Mouse (Mus musculus): ENCODE data around the gene Gpatch8. TPM values are rescaled to one million over a fixed set of nuclear protein-coding genes. Genes with fewer than 3 reads are reported as not detected.

Gene Gpatch8
- 10 to 100 TPM in 1 of 2 experiments, under 1 TPM in 1; 0.87 to 13.3 TPM for polyA plus RNA-seq (2012; fragmentation: generic; extraction: Trizol)

DNA sequence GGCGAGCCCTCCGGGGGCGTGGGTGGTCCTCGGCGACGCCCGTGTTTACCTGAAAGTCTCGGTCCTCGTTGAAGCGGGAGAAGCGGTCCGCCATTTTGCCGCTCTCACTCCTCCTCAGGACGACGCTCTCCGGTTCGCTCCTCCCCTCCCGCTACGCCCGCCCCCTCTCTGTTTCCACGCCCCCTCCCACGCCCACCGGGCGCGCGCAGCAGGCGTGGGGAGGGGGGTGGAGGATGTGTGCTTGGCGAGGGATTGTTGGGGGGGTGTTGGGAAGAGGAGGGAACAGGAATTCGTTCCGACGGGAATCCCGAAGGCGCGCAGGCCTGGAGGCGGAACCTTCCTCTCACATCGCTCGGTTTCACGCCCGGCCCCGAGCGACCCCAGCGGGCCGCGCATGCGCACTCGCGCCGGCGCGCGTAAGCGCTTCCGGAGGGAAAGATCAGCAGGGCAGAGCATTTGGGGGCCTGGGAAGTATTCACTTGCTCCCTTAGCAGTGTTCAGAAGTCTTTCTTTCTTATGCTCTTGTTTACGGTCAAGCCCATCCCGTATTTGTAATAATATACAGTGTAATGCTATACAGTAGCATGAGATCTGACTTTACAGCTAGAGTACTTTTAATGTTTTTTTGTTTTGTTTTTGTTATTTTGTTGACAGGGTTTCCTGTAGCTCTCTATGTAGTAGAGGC is at the start of gene Gpatch8:
Gene Gpatch8 (minus strand): TSS at position 362 of the 685 bp plus-strand sequence.

DNA sequence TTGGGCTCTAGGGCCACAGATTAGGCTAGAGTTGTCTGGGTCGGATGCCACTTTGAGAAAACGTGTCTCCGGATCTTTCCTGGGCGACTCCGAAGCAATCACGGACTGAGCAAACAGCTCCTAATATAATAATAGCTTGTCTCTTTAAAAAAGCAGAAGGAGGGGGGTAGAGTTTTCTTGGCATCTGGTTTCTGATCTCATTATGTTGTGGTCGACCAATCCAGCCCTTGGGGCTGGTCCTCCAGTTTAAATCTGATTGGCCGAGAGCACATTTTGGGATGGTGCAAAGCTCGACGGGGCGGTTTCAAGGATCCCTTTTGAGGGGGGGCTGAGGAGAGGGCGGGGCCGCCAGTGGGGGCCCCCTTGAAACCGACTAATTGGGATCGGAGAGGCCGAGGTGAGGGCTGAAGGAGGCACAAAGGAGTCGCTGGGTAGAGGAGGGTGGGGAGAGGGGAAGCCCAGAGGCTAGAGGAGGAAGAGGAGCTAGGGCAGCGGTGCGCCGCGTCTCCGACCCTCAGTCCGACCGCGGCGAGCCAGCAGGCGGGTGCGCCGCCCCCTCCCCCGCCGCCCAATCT is 47.9 kb upstream of the Gpatch8 start, which contains the start of gene Fzd2:
Gene Fzd2 (plus strand): TSS at position 387 of the 575 bp plus-strand sequence.

DNA sequence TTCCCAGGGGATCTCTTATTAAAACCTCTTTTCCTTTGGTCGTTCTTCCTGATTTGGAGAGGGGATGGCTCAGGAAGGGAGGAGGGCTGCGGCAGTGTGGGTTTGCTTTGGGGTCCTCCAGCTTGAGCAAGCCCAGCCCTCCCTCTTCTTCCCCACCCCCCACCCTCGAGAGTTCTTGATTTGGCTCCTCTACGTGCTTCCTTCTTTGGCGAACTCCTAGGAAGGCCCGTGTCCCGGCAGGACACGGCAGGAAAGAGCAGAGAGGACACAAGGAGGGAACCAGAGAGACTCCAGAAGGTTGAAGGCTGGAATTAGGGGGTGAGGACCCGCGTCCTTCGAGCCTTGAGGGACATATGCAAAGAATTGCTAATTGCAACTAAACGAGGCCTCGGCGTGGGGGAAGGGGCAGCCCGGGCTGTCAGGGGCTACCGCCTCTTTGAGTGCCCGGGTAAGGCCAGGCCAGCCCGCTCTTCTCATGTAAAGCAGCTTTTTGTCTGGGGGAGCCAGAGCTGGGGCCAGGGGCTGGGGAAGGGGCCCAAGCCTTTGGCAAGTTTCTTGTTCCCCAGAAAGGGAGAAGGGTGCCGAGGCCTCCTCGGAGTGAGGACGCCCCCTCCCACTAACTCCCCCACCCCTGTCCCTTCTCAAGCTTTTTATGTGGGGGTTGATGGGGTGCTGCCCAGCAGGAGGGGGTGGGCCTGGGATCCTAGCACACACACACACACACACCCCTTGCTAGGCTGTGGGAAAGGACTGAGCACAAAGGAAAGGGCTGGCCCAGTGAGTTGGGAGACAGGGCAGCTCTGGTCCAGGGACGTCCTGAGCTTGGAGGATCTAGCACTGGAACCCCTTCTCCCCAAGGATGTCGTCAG is 23.2 kb upstream of the Gpatch8 start, which contains the start of gene Gm11627:
Gene Gm11627 (minus strand): TSS at position 297 of the 869 bp plus-strand sequence.

DNA sequence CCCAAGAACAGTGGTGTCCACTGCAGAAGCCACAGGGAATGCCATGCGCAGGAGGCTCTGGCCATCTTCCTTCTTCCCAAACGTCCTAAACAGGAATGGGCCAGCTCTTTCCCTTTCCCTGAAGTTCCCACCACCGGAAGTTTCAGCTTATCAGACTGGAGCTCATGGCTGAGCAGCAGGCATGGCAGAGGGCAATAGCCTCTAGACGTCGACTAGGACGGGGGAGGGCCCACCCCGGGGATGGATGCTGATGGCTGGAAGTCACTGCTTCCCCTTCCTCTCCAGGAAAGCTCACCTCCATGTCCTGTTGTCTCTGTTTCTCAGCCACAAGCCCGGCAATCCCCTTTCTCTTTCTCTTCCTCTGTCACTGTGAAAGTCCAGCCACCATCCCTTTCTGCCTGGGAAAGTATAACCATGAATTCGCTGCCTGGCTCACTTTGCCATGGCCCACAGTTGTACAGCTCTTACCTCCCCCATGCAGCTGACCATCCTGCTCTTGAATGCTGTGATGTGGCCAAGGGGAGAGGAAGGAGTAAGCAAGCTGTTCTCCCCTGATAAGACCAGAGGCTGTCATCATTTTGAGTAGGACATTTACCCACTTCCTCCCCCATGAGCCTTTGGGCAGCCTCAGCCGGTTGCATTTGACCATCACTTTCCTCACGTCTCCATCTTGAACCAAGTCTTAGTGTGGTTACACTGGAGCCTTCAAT is 86.4 kb downstream of the Gpatch8 start, which contains the start of gene Itga2b:
Gene Itga2b (minus strand): TSS at position 475 of the 710 bp plus-strand sequence.

DNA sequence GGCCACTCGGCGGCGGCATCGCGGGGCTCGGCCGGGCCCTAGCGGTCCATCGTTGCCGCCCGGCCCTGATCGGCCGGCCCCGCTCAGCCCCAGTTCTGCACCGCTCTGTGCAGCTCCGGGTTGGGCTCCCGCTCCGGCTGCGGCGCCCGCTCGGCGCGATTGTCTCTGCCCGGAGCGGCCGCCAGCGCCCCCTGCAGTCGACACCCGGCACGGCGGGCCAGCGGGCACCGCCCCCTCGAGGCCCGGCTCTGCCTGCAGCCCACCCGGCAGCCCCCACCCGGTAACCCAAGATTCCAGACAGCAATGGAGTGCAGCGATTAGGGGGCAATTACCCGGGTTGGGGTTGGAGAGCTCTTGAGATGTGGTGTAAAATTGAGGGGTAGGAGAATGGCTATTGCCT is 108.7 kb downstream of the Gpatch8 start, which contains the start of gene Fam171a2:
Gene Fam171a2 (minus strand): TSS at position 186 of the 400 bp plus-strand sequence.

DNA sequence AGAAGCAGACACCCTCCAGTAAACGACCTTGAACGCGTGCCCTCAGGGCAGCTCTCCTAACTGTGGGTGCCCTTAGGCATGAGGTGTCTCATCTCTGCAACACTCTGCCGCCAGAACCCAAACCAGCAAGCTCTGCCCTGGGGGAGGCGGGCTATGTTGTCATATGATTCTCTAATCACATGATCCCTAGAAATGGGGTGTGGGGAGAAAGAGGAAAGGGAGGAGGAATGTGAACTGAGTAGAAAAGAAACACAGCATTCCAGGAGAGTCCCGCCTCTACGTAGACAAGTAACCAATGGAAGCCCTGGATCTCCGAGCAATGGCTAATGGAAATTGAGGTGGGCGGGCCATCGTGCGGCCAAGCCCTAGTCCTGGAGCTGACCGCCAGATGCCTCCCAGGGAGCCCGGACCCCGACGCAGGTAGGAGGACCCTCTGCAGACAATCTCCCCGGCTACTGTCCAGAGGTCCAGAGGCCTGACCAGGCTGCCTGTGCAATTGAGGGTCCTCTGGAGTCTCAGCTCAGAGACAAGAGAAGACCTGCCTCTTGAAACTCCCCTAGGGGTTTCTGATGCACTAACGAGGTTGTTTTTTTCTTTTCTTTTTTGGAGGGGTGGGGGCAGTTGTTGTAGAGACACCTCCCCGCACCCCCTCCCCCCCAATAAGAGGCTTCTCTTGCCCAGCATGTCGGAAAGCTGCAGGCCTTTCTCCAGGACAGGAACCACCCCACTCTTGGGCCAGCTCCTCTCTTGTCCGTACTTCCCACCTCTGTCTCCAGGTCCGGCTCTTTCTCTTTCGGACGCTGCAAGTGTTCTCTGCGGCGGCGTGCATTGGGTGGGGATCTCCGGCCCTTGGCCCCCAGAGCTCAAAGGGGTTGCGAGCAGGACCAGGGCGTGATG is 125.8 kb downstream of the Gpatch8 start, which contains the start of gene Grn:
Gene Grn (plus strand): TSS at position 195 of the 897 bp plus-strand sequence.

Other genes starting within 250 kb of the Gpatch8 start
- 10 to 100 TPM; 31.9 to 89.4 TPM for gene Ubtf, start 236.7 kb downstream of the Gpatch8 start, polyA plus RNA-seq (2012; fragmentation: generic; extraction: Trizol)
- not detected for gene Slc4a1, start 190.2 kb downstream of the Gpatch8 start, polyA plus RNA-seq (2012; fragmentation: generic; extraction: Trizol)
- 1 to 10 TPM; 4.3 to 7.9 TPM for gene Rundc3a, start 163.0 kb downstream of the Gpatch8 start, polyA plus RNA-seq (2012; fragmentation: generic; extraction: Trizol)
- gene Slc25a39, start 148.4 kb downstream of the Gpatch8 start, polyA plus RNA-seq (2012; fragmentation: generic; extraction: Trizol): 100 to 1,000 TPM; 249 to 543 TPM
- gene Grn, start 126.1 kb downstream of the Gpatch8 start, polyA plus RNA-seq (2012; fragmentation: generic; extraction: Trizol): 100 to 1,000 TPM; 147 to 420 TPM
- gene Fam171a2, start 108.7 kb downstream of the Gpatch8 start, polyA plus RNA-seq (2012; fragmentation: generic; extraction: Trizol): 10 to 100 TPM; 12.6 to 60.7 TPM
- 10 to 100 TPM in 1 of 2 experiments, 1 to 10 TPM in 1; 7.5 to 84.4 TPM for gene Itga2b, start 86.3 kb downstream of the Gpatch8 start, polyA plus RNA-seq (2012; fragmentation: generic; extraction: Trizol)
- gene Gm11627, start 23.1 kb upstream of the Gpatch8 start, polyA plus RNA-seq (2012; fragmentation: generic; extraction: Trizol): under 1 TPM; 0.05 to 0.70 TPM
- 100 to 1,000 TPM in 1 of 2 experiments, 10 to 100 TPM in 1; 52.1 to 156 TPM for gene Fzd2, start 48.0 kb upstream of the Gpatch8 start, polyA plus RNA-seq (2012; fragmentation: generic; extraction: Trizol)
- gene Meioc, start 107.3 kb upstream of the Gpatch8 start, polyA plus RNA-seq (2012; fragmentation: generic; extraction: Trizol): under 1 TPM in 1 of 2 experiments, not detected in 1; 0.02 TPM
- gene Ccdc43, start 141.4 kb upstream of the Gpatch8 start, polyA plus RNA-seq (2012; fragmentation: generic; extraction: Trizol): 10 to 100 TPM in 1 of 2 experiments, 1 to 10 TPM in 1; 5.4 to 15.4 TPM
- 1 to 10 TPM in 1 of 2 experiments, under 1 TPM in 1; 0.67 to 5.0 TPM for gene Adam11, start 205.0 kb upstream of the Gpatch8 start, polyA plus RNA-seq (2012; fragmentation: generic; extraction: Trizol)

Data from C3H10T1/2 (cell line).